Mouse (Mus musculus): ENCODE measurements around the gene Ndufaf2. TPM values are rescaled to one million over a fixed set of nuclear protein-coding genes. Genes with fewer than 3 reads are reported as not detected.

The Ndufaf2 gene
- total RNA-seq, 2 experiments from 2014 or later, result 18.9 to 21.4 TPM

DNA sequence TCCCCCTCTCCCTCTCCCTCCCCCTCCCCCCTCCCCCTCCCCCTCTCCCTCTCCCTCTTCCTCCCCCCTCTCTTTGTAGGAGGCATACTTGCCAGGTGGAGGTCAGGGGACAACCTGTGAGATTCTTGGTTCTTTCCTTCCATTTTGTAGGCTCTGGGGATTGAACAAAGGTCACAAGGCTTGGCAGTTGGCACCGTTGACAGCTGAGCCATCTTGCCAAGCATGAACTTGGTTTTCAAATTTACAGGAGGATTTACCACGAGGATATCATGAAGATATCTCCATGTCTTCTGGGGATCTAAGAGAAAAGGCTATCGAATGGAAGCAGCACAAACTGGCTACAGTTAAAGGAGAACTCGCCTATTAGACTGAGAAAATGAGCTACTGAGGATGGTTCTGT, 196.9 kb downstream of the Ndufaf2 start:
- DNase-seq, result no peak

DNA sequence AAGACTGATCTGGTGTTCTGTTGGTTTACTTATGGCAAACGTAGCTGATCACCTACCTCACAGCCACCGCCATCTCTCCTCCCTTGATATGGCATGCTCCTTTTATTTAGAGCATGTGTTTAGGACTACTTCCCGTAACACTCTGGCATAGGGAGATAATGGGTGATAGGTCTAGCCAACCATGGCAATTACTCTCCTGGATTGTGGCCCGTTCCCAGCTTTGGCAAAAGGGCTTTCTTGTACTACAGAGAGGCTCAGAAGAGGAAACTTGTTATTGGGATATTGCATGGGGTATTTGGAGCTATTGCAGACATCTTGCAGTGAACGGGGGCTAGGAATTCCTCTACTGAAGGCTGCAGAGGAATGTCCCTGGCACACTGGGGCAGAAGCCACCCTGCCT, 197.9 kb downstream of the Ndufaf2 start:
- no peak for DNase-seq

GRCm38 (mm10) chr13:107959891-107960290, 198.5 kb downstream of the Ndufaf2 start:
- no peak for DNase-seq

GRCm38 (mm10) chr13:107956246-107956645, 202.2 kb downstream of the Ndufaf2 start:
- no peak for DNase-seq

GRCm38 (mm10) chr13:107955327-107956110, 202.9 kb downstream of the Ndufaf2 start:
- DNase-seq, result no peak

- DNase-seq, result no peak
Observed at GRCm38 (mm10) chr13:107954445-107955261, 203.8 kb downstream of the Ndufaf2 start.

DNA sequence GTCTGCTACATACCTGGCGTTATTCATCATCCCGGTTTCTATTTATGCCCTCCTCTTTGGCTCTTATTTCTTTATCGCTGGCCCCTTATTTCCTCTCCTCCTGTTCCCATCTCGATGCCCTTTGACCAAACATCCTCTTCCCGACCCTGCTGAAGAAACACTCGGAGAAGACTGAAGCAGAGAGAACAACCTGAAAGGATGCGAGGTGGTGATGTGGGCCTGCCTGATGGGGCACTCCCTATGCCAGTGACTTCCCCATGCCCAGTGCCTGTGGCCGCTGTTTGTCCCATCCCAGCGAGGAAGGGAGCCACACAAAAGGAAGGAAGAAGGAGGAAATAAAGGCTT, 204.4 kb downstream of the Ndufaf2 start:
- no peak for DNase-seq

Other genes with a start within 250 kb of the Ndufaf2 start
- 10 to 100 TPM; 55.7 to 60.6 TPM for gene Smim15, start 114.2 kb downstream of the Ndufaf2 start, total RNA-seq (2021)
- 10 to 100 TPM; 16.8 to 17.8 TPM for gene Ercc8, start 108 bp upstream of the Ndufaf2 start, total RNA-seq (2021)
- 1 to 10 TPM; 7.5 to 7.6 TPM for gene Elovl7, start 55.8 kb upstream of the Ndufaf2 start, total RNA-seq (2021)
- gene Depdc1b, start 157.7 kb upstream of the Ndufaf2 start, total RNA-seq (2021), result under 1 TPM; 0.56 to 0.85 TPM